Mouse (Mus musculus) liver, postnatal 0 days (tissue): ENCODE results near the gene Morf4l1.

Experiments used
- CTCF ChIP-seq: sonication (generic); IDR thresholded peaks from 2 replicates; pipeline ENCODE4 v1.5.1; 2016; ENCODE audit warnings: antibody characterized with exemption, low read depth
- EP300 ChIP-seq: IDR thresholded peaks from 2 replicates; pipeline ENCODE4 v1.6.1; 2016; ENCODE audit warnings: antibody characterized with exemption, low read depth, mild to moderate bottlenecking

GRCm38 (mm10) chr9:90105462-90105861, 9.1 kb downstream of the Morf4l1 start:
- TF ChIP-seq EP300: no peak
- TF ChIP-seq CTCF: no peak
